Mouse (Mus musculus) layer of hippocampus, postnatal 10 days (tissue): Measurements from ENCODE around the gene Ccrl2. TPM values are rescaled to one million over a fixed set of nuclear protein-coding genes. Genes with fewer than 3 reads are reported as not detected.

Experiments used
- total RNA-seq, 2 experiments: library from RNA; stranded (reverse); gene quantifications; 2 replicates each; pipeline ENCODE4 v1.2.3; 2021

Gene Ccrl2
- total RNA-seq, 2 experiments from 2014 or later, result 0.69 to 1.5 TPM

Other genes starting within 250 kb of the Ccrl2 start
- not detected for gene Prss44, start 243.5 kb downstream of the Ccrl2 start, total RNA-seq
- under 1 TPM; 0.21 to 0.27 TPM for gene Prss43, start 230.8 kb downstream of the Ccrl2 start, total RNA-seq
- gene Prss45, start 222.9 kb downstream of the Ccrl2 start, total RNA-seq, result under 1 TPM; 0.50 to 0.74 TPM
- under 1 TPM in 1 of 2 experiments, not detected in 1; 0.39 TPM for gene Prss46, start 213.0 kb downstream of the Ccrl2 start, total RNA-seq
- gene Prss50, start 199.6 kb downstream of the Ccrl2 start, total RNA-seq, result under 1 TPM; 0.31 to 0.41 TPM
- gene Als2cl, start 177.6 kb downstream of the Ccrl2 start, total RNA-seq, result 10 to 100 TPM; 11.6 to 15.4 TPM
- 1 to 10 TPM; 1.7 to 1.8 TPM for gene Tmie, start 177.4 kb downstream of the Ccrl2 start, total RNA-seq
- not detected for gene Fam240a, start 140.7 kb downstream of the Ccrl2 start, total RNA-seq
- not detected for gene Tdgf1, start 111.4 kb downstream of the Ccrl2 start, total RNA-seq
- gene Lrrc2, start 106.0 kb downstream of the Ccrl2 start, total RNA-seq, result 1 to 10 TPM; 1.6 to 1.7 TPM
- under 1 TPM in 1 of 2 experiments, not detected in 1; 0.21 TPM for gene Rtp3, start 66.9 kb downstream of the Ccrl2 start, total RNA-seq
- gene Ltf, start 38.2 kb downstream of the Ccrl2 start, total RNA-seq, result 1 to 10 TPM in 1 of 2 experiments, not detected in 1; 2.0 TPM
- gene Lrrfip2, start 60.1 kb upstream of the Ccrl2 start, total RNA-seq, result 10 to 100 TPM; 29.1 to 30.2 TPM
- 10 to 100 TPM; 21.1 to 26.0 TPM for gene Mlh1, start 214.3 kb upstream of the Ccrl2 start, total RNA-seq
- gene Epm2aip1, start 214.4 kb upstream of the Ccrl2 start, total RNA-seq, result 10 to 100 TPM; 80.1 to 83.0 TPM